Mouse (Mus musculus): Measurements from ENCODE around the gene Trim66. TPM values are rescaled to one million over a fixed set of nuclear protein-coding genes. Genes with fewer than 3 reads are reported as not detected.
A peak's percentile ranks its signal among the peaks of the same experiment; 100 is the strongest.

Gene Trim66
- polyA plus RNA-seq, 1 experiment = not detected

DNA sequence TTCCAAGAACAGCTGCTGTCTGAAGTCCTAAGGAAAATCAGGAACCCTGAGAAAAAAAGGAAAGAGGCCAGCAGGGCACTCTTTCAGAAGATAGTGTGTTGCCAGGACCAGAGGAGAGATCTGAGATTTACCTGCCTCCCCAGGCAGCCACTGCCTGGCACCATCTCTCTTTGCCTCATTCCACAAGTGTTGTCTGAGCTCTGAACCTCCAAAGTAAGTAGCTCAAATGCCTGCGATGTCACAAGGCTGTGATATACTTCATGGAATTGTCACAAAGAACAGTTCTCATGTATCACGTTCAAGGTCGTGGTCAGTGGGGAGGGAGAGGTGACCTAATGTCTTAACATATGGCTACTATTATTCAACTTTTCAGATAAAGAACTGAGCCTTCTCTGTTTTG is 8.6 kb upstream of the Trim66 start:
- no peak for TF ChIP-seq CTCF (IDR thresholded peaks at IDR 0.05; ENCODE audit: insufficient read depth, low read depth, low read length)
- no peak for TF ChIP-seq POLR2A (IDR thresholded peaks at IDR 0.05; ENCODE audit: insufficient read depth, low read depth, low read length)
- peaks cover 2% of the 10 kb centered on the region; the same call in 1 of the 2 replicates for H3K4me1 ChIP-seq (ENCODE audit: control insufficient read depth, insufficient read depth, low read length)
- no peak overlapping the region for H3K4me3 ChIP-seq (ENCODE audit: insufficient read depth, low read depth, low read length)
- no peak overlapping the region for H3K27ac ChIP-seq (ENCODE audit: insufficient read depth, low read depth, low read length)
- 86% methylated on average over 3 of the region's 3 CpGs for WGBS

DNA sequence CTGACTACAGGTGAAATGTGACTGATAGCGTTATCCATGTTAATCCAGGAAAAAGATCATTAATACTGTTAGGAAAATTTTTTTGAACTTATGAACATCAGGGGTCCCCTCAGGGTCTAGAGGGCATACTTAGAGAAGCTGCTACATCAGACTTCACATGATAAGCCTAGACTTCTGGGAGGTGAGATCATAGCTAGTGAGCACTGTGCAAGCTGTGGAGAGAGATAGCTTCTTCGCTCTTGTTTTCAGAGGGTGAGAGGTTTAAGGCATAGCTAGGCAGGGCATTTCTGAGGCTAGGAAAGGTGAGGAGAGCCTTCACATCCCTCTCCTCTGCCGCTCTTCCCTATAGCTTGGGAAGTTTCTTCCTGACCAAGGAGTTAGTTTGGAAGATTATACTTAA is 3.9 kb upstream of the Trim66 start:
- 95% methylated on average over 3 of the region's 3 CpGs for WGBS
- TF ChIP-seq POLR2A (IDR thresholded peaks at IDR 0.05; ENCODE audit: insufficient read depth, low read depth, low read length) = no peak

DNA sequence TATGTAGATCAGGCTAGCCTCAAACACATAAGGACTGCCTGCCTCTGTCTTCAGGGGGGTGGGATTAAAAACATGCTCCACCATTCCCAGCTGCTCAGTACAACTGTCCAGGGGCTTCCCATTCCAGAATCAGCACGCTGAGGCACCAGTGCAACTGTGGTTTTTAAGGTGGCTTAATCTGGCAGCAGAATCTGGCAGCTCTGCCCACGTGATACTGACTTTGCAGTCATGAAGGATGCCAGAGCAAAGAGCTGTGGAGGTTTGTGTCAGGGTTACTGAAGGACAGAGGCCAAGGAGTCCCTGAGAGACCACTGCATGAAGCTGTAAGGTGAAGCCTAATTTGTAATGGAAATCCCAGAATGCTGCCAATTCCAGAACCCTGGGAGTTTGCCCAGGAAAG is 2.9 kb upstream of the Trim66 start:
- TF ChIP-seq CTCF (IDR thresholded peaks at IDR 0.05; ENCODE audit: insufficient read depth, low read depth, low read length) = no peak
- TF ChIP-seq POLR2A (IDR thresholded peaks at IDR 0.05; ENCODE audit: insufficient read depth, low read depth, low read length) = no peak
- H3K4me1 ChIP-seq (ENCODE audit: control insufficient read depth, insufficient read depth, low read length) = peaks cover 3% of the 10 kb centered on the region; the same call in 1 of the 2 replicates
- 69% methylated on average over 2 of the region's 2 CpGs for WGBS
- H3K27ac ChIP-seq (ENCODE audit: insufficient read depth, low read depth, low read length) = no peak overlapping the region
- no peak overlapping the region for H3K4me3 ChIP-seq (ENCODE audit: insufficient read depth, low read depth, low read length)

More for the DNA sequence above, 3.9 kb upstream of the Trim66 start:
- Histone ChIP-seq H3K4me3 (ENCODE audit: insufficient read depth, low read depth, low read length) (no peak overlapping the region), H3K27ac (ENCODE audit: insufficient read depth, low read depth, low read length) (no peak overlapping the region), H3K4me1 (ENCODE audit: control insufficient read depth, insufficient read depth, low read length) (peaks cover 3% of the 10 kb centered on the region; the same call in 1 of the 2 replicates)

DNA sequence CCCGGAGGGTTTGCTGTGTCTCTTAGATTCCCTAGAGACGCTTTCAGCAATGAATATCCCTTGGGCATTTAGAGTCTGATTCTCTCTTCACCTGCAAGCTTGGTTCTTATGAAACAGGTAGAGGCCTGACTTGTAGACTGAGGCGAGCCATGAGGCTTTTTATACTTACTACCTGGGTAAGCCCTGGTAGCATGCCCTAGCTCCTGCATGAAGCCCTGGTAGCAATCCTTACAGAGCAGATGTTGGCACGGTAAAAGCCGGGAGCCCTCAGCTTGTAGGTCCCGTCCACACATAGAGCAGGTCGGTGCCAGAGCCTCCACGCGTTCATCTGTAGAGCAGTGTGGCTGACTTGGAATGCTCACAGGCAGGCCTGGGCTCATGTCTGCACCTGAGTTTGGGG is 362 bp downstream of the Trim66 start:
- Histone ChIP-seq H3K4me3 (ENCODE audit: insufficient read depth, low read depth, low read length) (no peak overlapping the region), H3K27ac (ENCODE audit: insufficient read depth, low read depth, low read length) (no peak overlapping the region), H3K4me1 (ENCODE audit: control insufficient read depth, insufficient read depth, low read length) (peaks cover 3% of the 10 kb centered on the region; the same call in 1 of the 2 replicates)
- no peak for TF ChIP-seq CTCF (IDR thresholded peaks at IDR 0.05; ENCODE audit: insufficient read depth, low read depth, low read length)
- TF ChIP-seq POLR2A (IDR thresholded peaks at IDR 0.05; ENCODE audit: insufficient read depth, low read depth, low read length) = no peak
- 63% methylated on average over 9 of the region's 9 CpGs for WGBS

DNA sequence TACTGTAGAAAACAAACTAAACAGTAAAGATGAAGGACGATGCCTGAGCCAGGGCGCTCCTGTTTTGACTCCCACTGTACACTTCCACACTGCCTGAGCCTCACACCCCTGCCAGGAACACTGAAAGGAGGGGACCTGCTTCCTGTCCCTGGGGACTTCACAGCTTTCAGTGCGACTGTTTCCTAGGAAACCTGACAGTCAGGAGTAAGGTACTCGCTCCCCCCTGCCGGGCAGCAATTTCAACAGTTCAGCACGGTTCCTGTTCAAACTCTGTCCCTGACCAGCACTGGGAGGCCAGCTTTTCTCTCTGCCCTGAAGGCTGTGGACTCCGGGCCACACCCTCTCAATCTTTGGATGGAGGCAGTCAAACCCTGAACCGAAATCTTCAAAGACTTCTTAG is 815 bp downstream of the Trim66 start:
- Histone ChIP-seq H3K4me3 (ENCODE audit: insufficient read depth, low read depth, low read length) (no peak overlapping the region), H3K27ac (ENCODE audit: insufficient read depth, low read depth, low read length) (no peak overlapping the region), H3K4me1 (ENCODE audit: control insufficient read depth, insufficient read depth, low read length) (peaks cover 3% of the 10 kb centered on the region; the same call in 1 of the 2 replicates)
- WGBS = 30% methylated on average over 8 of the region's 8 CpGs
- no peak for TF ChIP-seq CTCF (IDR thresholded peaks at IDR 0.05; ENCODE audit: insufficient read depth, low read depth, low read length)
- TF ChIP-seq POLR2A (IDR thresholded peaks at IDR 0.05; ENCODE audit: insufficient read depth, low read depth, low read length) = no peak

DNA sequence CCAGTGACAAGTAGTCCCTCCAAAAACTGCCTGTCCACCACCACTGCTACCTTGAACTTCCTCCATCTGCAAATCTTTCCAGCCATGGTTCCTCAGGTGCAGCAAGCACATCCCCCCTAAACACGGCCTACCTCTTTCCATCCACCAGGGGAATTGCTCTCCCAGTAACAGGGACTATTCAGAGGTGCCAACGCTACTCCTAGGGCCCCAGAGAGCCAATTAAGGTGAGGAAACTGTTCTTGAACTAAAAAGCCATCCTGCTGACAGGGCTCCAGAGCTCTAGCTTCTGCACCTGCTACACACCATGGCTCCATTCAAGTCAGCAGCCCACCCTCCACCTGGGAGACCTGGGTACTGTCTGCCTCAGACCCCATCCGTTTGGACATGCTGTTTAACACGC is 10.4 kb downstream of the Trim66 start:
- peaks cover 15% of the 10 kb centered on the region for H3K4me1 ChIP-seq (ENCODE audit: control insufficient read depth, insufficient read depth, low read length)
- H3K27ac ChIP-seq (ENCODE audit: insufficient read depth, low read depth, low read length) = no peak overlapping the region
- TF ChIP-seq POLR2A (IDR thresholded peaks at IDR 0.05; ENCODE audit: insufficient read depth, low read depth, low read length) (no peak), CTCF (IDR thresholded peaks at IDR 0.05; ENCODE audit: insufficient read depth, low read depth, low read length) (no peak)
- WGBS = 72% methylated on average over 4 of the region's 4 CpGs
- H3K4me3 ChIP-seq (ENCODE audit: insufficient read depth, low read depth, low read length) = no peak overlapping the region

DNA sequence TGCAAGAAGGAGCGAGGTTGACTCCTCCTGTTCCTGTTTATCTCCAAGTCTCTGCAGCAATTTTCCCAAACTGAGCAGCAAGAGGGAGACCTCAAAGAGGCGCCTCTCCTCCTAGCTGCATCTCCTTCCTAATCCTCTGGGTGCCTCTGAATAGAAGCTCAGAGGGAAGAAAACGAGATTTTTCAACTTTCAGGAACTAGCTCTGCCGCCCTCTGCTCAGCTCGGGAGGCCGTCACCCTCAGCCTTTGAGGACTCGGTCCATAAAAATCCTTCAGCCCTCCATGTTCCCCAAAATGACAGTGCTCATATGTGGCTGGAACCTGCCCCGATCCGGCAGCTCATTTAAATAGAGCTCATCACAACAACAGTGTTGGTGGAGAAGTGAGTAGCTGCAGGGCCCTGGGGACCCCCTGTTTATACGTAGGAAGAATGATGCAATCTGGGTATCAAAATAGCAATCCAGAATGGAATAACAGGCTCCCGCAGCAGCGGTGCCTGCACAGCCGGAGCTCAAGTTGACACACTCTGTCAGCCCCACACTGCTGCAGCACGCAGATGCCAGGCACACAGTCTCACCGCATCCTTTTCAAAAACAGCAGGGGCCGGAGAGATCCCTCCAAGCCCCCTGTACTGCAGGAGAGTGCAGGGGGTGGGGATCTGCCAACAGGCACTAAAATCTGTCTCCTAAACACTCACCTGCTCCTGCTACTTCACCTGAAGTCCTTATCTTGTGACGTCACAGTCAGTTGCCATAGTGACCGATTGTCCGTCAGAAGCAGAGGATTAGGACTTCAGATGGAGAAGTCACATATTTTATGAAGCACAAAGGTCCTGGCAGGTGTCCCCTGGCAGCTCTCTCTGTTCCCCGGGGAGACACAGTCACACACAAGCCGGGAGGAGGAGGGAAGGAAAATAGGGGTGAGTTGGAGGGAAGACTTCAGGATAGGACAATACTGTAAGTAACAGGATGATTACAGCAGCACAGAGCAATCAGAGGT is 14.3 kb downstream of the Trim66 start:
- TF ChIP-seq POLR2A (IDR thresholded peaks at IDR 0.05; ENCODE audit: insufficient read depth, low read depth, low read length) = no peak
- no peak; the same call in 1 of the 2 replicates for TF ChIP-seq CTCF (IDR thresholded peaks at IDR 0.05; ENCODE audit: insufficient read depth, low read depth, low read length)
- Histone ChIP-seq H3K27ac (ENCODE audit: insufficient read depth, low read depth, low read length) (0 out of 2 replicates have a peak overlapping the region, but pooled peaks have one; percentile 8), H3K4me3 (ENCODE audit: insufficient read depth, low read depth, low read length) (peak overlapping the region; percentile 42), H3K4me1 (ENCODE audit: control insufficient read depth, insufficient read depth, low read length) (peaks cover 23% of the 10 kb centered on the region)
- 9% methylated on average over 21 of the region's 21 CpGs for WGBS

DNA sequence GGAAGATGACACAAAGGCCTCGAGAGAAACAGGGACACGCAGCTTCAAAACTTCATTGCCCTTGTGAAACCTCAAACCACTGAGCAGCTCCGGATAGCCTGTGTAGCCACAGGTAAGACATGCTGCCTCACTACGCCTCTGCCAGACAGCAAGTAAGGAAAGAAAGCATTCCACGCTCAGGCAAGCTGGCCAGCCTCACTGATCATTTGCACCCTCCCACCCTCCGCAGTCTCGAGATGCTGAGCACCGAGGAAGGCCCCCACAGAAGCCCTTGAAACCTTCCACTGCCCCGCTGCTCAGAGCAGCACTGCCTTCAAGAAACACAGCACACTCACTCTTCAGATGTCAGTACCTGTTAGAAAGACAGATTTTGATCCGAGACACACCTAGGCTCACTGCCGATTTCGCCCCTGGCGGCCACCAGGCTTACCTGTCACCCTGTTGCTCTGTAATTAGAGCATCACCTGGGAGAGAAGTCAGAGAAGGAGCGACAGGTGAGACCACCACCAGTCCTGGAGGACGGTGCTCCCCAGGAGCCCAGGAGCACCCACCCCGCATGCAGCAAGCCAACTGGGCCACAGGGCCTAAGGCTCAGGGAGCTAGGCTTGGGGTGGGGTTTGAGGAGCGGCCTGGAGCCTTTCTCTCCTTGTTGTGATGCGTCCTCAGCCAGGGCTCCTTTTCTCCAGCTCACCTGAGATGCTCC is 15.2 kb downstream of the Trim66 start:
- Histone ChIP-seq H3K27ac (ENCODE audit: insufficient read depth, low read depth, low read length) (0 out of 2 replicates have a peak overlapping the region, but pooled peaks have one; percentile 8), H3K4me3 (ENCODE audit: insufficient read depth, low read depth, low read length) (peak overlapping the region; percentile 42), H3K4me1 (ENCODE audit: control insufficient read depth, insufficient read depth, low read length) (peaks cover 23% of the 10 kb centered on the region)
- WGBS = 71% methylated on average over 18 of the region's 18 CpGs
- TF ChIP-seq CTCF (IDR thresholded peaks at IDR 0.05; ENCODE audit: insufficient read depth, low read depth, low read length) (no peak), POLR2A (IDR thresholded peaks at IDR 0.05; ENCODE audit: insufficient read depth, low read depth, low read length) (no peak)

DNA sequence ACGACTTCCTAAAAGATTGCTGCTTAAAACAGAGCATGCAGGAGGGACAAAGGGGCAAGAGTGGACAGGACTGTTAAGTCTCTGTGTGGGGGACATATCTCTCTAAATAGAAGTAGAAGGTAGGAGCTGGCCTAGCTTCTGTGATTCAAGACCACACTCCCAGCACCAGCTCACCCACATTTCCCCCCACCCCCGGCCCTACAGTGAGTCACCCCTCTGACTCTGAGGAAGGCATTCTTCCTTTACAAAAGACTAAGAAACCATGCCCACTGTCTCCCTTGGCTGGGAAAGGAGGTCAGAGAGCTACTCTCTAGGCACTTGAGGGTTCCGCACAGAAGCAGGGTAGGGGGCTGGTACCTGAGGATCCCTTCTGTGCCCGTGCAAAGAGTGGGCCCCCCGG is 23.7 kb downstream of the Trim66 start:
- 50% methylated on average over 5 of the region's 5 CpGs for WGBS

More for the DNA sequence above, 23.7 kb downstream of the Trim66 start:
- Histone ChIP-seq H3K4me1 (ENCODE audit: control insufficient read depth, insufficient read depth, low read length) (peaks cover 18% of the 10 kb centered on the region), H3K4me3 (ENCODE audit: insufficient read depth, low read depth, low read length) (no peak overlapping the region), H3K27ac (ENCODE audit: insufficient read depth, low read depth, low read length) (no peak overlapping the region)
- TF ChIP-seq POLR2A (IDR thresholded peaks at IDR 0.05; ENCODE audit: insufficient read depth, low read depth, low read length) = no peak
- TF ChIP-seq CTCF (IDR thresholded peaks at IDR 0.05; ENCODE audit: insufficient read depth, low read depth, low read length) = no peak

Measured in olfactory bulb, adult 2 months (tissue).